Mouse (Mus musculus) testis, adult 2 months (tissue): ENCODE results near the gene Pex16.

Source experiments
- CTCF ChIP-seq: fragments of 200-500 bp; IDR thresholded peaks from 2 replicates; pipeline ENCODE4 v1.5.1; 2012; ENCODE audit warnings: low read depth, mild to moderate bottlenecking, inconsistent platforms, low read length, moderate library complexity; ENCODE audit not compliant: control insufficient read depth, insufficient read depth, insufficient replicate concordance
- POLR2A ChIP-seq: fragments of 200-500 bp; IDR thresholded peaks from 2 replicates; pipeline ENCODE4 v1.6.1; 2012; ENCODE audit warnings: low read depth, mild to moderate bottlenecking, inconsistent platforms, low read length, moderate library complexity; ENCODE audit not compliant: control insufficient read depth

DNA sequence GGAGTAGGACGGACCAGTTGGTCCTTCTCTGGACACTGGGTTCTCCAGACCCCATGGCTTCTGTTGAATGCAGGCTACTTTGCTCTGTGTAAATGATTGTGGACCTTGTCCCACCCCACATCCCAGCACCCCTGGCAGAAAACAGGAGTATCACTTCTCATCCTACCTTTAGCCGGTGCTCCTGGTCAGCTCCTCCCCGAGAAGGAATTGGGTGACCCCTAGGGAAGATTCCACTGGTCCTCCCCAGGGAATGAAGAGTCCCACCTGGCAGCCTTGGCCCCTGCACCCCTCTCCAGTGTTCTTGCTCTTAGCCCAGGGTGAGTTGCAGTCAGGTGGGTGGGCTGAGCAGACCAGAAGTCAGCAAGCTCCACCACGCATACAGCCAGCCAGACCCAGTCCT, 10.4 kb upstream of the Pex16 start:
- no peak for TF ChIP-seq CTCF
- TF ChIP-seq POLR2A: no peak
